Mouse (Mus musculus) liver, adult 10 weeks (tissue): ENCODE results near the gene Casp8ap2. TPM values are rescaled to one million over a fixed set of nuclear protein-coding genes. Genes with fewer than 3 reads are reported as not detected.

Experiments
- polyA plus RNA-seq: library from polyadenylated mRNA; stranded (reverse); fragments of 350-450 nt; fragmentation: Illumina TruSeq; extraction: RNeasy Lipid Tissue Mini Kit (QIAGEN cat#74804); gene quantifications from one replicate; pipeline ENCODE4 v1.2.3, GENCODE M21; 2014; ENCODE audit warnings: low read depth, low replicate concordance

The Casp8ap2 gene
- 5.9 TPM for polyA plus RNA-seq

DNA sequence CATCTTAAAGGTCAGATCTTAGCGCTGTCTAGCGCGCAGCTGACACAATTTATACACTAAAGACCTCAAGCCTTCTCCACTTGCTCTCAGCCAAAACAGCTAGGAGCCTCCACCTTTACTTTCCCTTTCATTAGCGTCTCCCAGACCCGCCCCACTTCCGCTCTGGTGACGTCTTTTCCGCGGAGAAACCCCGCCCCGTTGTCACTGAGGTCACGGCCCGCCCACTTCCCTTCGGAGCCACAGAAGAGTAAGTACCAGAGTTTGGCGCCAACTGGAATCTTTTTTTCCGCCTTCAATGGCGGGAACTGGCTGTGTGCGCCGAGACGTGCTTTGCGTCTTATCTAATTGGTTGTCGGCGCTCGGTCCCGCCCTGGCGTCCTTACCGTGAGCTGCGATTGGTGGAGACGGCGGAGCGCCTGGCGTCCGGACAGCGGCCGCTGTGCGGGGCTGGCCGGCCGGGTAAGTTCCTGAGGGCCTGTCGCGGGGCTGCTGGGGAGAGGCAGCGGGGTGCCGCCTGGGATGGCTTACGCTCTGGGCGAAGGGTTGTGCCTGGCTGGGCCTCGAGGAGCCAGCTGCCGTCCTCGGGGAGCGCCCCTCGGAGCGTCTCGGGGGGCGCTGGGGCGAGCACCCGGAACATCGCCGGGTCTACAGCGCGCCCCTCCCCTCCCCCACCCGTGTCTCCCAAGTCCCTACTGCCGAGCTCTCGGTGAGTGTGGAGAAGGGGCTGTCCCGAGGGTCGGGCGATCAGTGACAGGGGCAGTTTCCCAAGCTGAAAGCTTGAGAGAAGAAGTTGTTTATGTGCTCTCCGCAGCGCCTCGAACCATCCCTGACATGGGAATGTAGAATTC, at the start of gene Casp8ap2:
Casp8ap2 (plus strand) TSS at position 418 of the 848 bp plus-strand sequence.

DNA sequence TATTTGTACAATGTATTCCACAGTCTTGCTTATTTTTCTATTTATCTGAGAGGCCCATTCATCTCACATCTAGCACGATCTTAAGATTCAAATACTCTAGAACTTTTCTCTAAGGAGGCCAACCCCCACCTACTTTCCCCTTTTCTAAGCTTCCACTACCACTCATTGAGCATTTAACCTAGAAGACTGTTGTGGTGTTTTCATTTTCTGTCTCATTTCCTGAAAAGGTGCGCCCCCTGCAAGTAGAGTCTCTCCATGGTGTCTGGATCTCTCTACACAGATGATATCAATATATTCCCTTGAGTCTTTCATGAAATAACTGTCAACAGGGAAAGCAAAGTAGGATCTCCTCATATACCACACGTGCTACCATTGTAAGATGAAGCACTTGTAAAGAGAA, 12.6 kb upstream of the Casp8ap2 start, which contains the start of gene Gja10:
Gja10 (minus strand) TSS at position 101 of the 400 bp plus-strand sequence.

DNA sequence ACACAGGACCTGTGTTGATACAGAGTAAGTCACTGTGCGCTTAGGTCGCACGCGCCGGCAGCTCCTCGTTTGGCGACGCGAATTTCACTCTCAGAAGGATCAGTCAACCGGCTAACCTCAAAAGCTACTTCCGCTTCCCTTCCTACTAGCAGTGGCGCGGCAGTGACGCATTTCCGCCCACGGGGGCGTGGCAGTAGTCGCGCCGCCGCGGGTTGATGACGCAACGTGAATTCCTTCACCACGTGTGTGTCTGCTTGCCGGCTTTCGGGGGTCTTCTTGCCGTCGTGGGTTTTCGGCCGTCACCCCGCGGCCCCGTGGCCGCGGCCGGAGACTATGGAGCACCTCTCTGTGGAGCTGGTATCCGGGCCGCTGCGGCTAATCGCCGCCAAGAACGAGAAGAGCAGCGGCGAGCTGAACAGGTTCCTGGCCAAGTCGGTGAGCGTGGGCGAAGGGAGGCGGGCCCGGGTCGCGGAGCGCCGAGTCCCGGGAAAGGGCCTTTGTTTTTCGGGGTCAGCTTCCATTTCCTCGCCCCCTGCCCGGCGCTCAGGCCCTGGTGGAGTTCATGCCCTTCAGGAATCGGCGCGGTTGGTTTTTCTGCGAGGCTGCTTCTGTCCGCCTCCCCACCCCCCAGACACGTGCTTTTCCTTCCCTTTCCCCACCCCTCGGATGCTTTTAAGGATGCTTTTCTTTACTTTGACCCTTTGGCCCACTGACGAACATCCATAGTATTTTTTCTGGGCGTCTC, 41.8 kb downstream of the Casp8ap2 start, which contains the start of gene Mdn1:
Mdn1 (plus strand) TSS at position 202 of the 745 bp plus-strand sequence.

Other genes with a start within 250 kb of the Casp8ap2 start
- gene Gja10, start 12.7 kb upstream of the Casp8ap2 start, polyA plus RNA-seq = 0.26 TPM
- 5.1 TPM for gene Mdn1, start 41.7 kb downstream of the Casp8ap2 start, polyA plus RNA-seq
- gene Lyrm2, start 184.8 kb downstream of the Casp8ap2 start, polyA plus RNA-seq = 39.7 TPM